Mouse (Mus musculus) embryonic facial prominence, embryonic 11.5 days (tissue): ENCODE data around the gene Lhpp. TPM values are rescaled to one million over a fixed set of nuclear protein-coding genes. Genes with fewer than 3 reads are reported as not detected.

Experiments
- ATAC-seq: fragments of 200-750 bp; cut with Nextera tagmentation; replicated peaks from 2 replicates; pipeline ENCODE4 v1.8.0; 2017; ENCODE audit warnings: low read depth; ENCODE audit not compliant: insufficient number of reproducible peaks, low FRiP score, low TSS enrichment
- DNase-seq: peaks from one replicate; pipeline ENCODE4 v3.0.0-alpha.2; 2015; ENCODE audit warnings: low spot score
- H3K27ac ChIP-seq: fragments of 300-500 bp; sonication (generic); replicated peaks from 2 replicates; pipeline ENCODE4 v1.5.1; 2014; ENCODE audit warnings: mild to moderate bottlenecking, low read depth, low read length, control low read depth
- H3K27me3 ChIP-seq: fragments of 300-500 bp; sonication (generic); 2 replicates; pipeline ENCODE4 v1.6.1; 2014; ENCODE audit warnings: mild to moderate bottlenecking, low read length, moderate library complexity, mixed read lengths; ENCODE audit not compliant: control insufficient read depth, insufficient read depth
- H3K36me3 ChIP-seq: fragments of 300-500 bp; sonication (generic); replicated peaks from 2 replicates; pipeline ENCODE4 v1.6.1; 2014; ENCODE audit warnings: low read depth, mild to moderate bottlenecking, low read length, moderate library complexity, mixed read lengths; ENCODE audit not compliant: control insufficient read depth, insufficient read depth
- H3K4me1 ChIP-seq: fragments of 300-500 bp; sonication (generic); 2 replicates; pipeline ENCODE4 v1.6.1; 2014; ENCODE audit warnings: low read length, mixed read lengths; ENCODE audit not compliant: control insufficient read depth, insufficient read depth
- H3K4me2 ChIP-seq: fragments of 300-500 bp; sonication (generic); 2 replicates; pipeline ENCODE4 v1.6.1; 2014; ENCODE audit warnings: low read depth, mild to moderate bottlenecking, control low read depth, low read length, moderate library complexity
- H3K4me3 ChIP-seq: fragments of 300-500 bp; sonication (generic); 2 replicates; pipeline ENCODE4 v1.5.1; 2014; ENCODE audit warnings: low read depth, low read length, control low read depth
- H3K9ac ChIP-seq: fragments of 300-500 bp; sonication (generic); replicated peaks from 2 replicates; pipeline ENCODE4 v1.6.1; 2014; ENCODE audit warnings: mild to moderate bottlenecking, control low read depth, low read length
- H3K9me3 ChIP-seq: fragments of 300-500 bp; sonication (generic); replicated peaks from 2 replicates; pipeline ENCODE4 v1.6.1; 2016; ENCODE audit warnings: mild to moderate bottlenecking, low read length, inconsistent platforms, mixed read lengths; ENCODE audit not compliant: control insufficient read depth
- whole genome bisulfite sequencing: fragments of 180-500 bp; shearing (Covaris S2); extraction: QIAGEN DNeasy Blood & Tissue Kit; methylation state at CpG from one replicate; pipeline ENCODE4 v1.1.7; 2014; 5-methylcytosine and 5-hydroxymethylcytosine counted together
- polyA plus RNA-seq: library from polyadenylated mRNA; unstranded; fragments of >200 nt; fragmentation: Nextera tagmentation; extraction: Ambion mirVana; gene quantifications from 2 replicates; pipeline ENCODE4 v1.2.1, GENCODE M21; 2014

Lhpp gene
- polyA plus RNA-seq, 1 experiment from 2014 or later: 15.5 TPM

DNA sequence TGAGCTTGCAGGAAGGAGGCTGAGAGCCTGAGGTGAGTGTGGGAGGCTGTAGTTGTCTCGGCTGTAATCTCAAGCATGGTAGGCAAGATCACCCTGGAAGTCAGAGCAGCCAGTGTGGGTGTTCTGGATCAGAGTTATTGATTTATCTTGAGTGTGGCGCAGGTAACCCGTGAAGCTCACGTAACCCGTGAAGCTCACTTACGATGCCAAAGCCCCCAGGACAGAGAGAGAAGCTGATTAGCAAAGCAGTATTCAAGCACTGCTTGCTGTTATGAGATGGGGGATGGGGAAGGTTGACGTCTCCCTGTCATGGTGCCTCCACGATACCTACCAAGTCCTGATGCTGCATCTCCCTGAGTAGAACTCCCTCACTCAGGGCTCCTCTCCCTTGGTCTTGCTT, 9.1 kb downstream of the Lhpp start:
- H3K9ac ChIP-seq: no peak overlapping the region
- H3K4me1 ChIP-seq: no peaks in the 10 kb centered on the region
- no peak overlapping the region for H3K4me3 ChIP-seq
- DNase-seq: no peak
- no peak for ATAC-seq
- WGBS: 93% methylated on average over 8 of the region's 8 CpGs
- H3K36me3 ChIP-seq: no peaks in the 10 kb centered on the region
- H3K9me3 ChIP-seq: no peaks in the 10 kb centered on the region
- no peak overlapping the region for H3K27ac ChIP-seq
- no peak overlapping the region for H3K4me2 ChIP-seq
- no peaks in the 10 kb centered on the region for H3K27me3 ChIP-seq

DNA sequence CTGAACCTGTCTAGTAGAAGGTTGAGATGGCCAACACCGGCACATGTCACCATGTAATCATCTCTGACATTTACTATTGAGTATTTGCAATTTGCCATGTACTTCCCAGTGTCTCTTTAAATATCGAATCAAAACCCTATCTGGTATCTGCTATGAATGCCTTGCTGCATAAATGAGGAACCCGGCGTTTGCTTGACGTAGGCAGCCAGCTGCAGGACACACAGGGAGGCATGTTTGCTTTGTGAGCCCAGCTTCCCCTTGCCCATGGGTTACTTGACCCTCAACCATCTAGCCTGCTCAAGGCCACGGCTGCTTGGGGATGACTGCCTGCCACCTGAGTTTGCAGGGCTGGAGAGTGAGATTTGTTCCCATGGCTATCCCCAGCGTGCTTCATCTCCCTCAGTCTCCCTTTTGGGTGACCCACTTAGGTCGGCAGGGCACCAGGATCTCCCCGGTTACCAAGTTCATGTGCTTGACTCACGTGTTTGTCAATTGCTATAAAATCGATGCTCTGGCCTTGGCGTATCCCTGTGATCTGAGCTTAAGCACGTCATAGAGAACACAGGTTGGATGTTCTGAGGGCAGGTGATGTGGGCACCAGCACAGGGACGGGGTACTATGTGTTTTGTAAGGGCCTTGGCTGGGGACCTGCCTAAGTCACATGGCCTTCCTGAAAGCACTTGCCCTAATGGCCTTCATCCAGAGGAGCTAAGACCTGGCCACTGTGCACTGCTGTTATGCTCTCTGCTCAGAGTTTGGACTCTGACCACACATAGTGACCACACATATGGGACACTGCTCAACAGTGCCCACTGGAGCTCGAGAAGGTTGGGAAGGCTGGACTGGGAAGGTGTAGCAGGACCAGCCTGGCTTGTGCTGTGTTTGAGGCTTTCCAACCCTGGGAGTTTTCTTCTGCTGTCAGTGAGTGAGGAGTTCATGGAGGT, 9.8 kb downstream of the Lhpp start:
- H3K9ac ChIP-seq: no peak overlapping the region
- no peak overlapping the region for H3K4me3 ChIP-seq
- H3K4me2 ChIP-seq: no peak overlapping the region
- no peaks in the 10 kb centered on the region for H3K4me1 ChIP-seq
- H3K27ac ChIP-seq: no peak overlapping the region
- DNase-seq (no peak), ATAC-seq (no peak)
- no peaks in the 10 kb centered on the region for H3K9me3 ChIP-seq
- H3K27me3 ChIP-seq: no peaks in the 10 kb centered on the region
- WGBS: 87% methylated on average over 15 of the region's 15 CpGs
- H3K36me3 ChIP-seq: no peaks in the 10 kb centered on the region

DNA sequence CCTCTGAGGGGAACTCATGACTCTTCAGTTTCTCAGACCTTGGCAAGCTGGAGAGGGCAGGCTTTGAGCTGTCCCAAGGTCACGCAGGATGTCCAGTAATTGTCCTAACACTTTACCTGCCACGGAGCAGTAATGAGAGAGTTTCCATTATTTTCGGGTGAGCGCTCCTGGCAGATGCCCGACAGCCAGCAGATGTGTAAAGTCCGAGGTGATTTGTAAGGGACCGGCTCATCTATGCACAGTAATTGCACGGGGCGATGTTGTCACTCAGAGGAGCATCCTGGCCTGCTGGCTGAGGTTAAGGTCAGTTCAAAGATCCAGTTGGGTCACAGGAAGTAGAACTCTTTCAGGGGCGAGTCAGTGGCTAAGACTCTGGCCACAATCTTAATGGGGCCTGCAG, 13.7 kb downstream of the Lhpp start:
- Histone ChIP-seq H3K36me3 (no peaks in the 10 kb centered on the region), H3K9ac (no peak overlapping the region), H3K27me3 (no peaks in the 10 kb centered on the region), H3K4me3 (no peak overlapping the region), H3K4me2 (no peak overlapping the region), H3K4me1 (no peaks in the 10 kb centered on the region), H3K27ac (no peak overlapping the region), H3K9me3 (no peaks in the 10 kb centered on the region)
- no peak for DNase-seq
- WGBS: 68% methylated on average over 10 of the region's 10 CpGs
- no peak for ATAC-seq

DNA sequence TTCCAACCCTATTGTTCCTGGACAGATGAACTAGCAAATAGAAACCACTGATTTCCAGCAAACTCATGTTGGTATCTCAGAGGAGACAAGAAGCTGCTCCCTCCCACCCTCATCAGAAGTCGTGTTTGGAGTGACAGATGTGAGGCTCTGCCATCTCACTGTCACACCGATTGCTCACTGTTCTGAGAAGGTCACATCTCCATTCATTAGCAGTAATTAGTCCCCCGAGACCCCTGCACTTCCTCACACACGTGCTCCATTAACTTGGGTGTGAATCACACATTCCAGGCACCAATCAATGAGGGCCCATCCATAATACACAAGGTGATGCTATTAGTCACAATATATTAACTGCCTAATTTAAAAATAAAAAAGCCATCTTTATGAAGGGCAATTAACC, 15.7 kb downstream of the Lhpp start:
- Histone ChIP-seq H3K4me3 (no peak overlapping the region), H3K27ac (no peak overlapping the region), H3K4me2 (no peak overlapping the region), H3K9me3 (no peaks in the 10 kb centered on the region), H3K36me3 (no peaks in the 10 kb centered on the region), H3K4me1 (no peaks in the 10 kb centered on the region), H3K9ac (no peak overlapping the region), H3K27me3 (no peaks in the 10 kb centered on the region)
- ATAC-seq (no peak), DNase-seq (no peak)
- WGBS: 60% methylated on average over 4 of the region's 4 CpGs

DNA sequence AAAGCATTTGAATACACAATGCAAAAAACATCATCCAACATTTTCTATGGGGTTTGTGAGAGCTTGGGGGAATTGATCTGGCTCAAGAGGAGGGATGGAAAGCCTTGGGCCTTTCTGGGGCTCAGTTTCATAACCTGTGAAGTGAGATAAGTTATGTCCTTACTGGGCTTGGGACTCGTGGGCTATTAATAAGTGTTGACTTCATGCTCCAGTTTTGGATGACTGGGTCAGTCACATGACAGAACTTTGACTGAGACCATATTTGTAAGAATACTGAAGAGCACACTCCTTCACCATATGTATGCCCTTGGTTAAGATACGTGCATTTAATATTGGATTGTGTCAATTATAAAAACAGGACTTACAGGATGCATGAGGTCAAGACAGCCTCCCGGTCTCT, 17.0 kb downstream of the Lhpp start:
- Histone ChIP-seq H3K9ac (no peak overlapping the region), H3K4me2 (no peak overlapping the region), H3K9me3 (no peaks in the 10 kb centered on the region), H3K27ac (no peak overlapping the region), H3K36me3 (no peaks in the 10 kb centered on the region), H3K27me3 (no peaks in the 10 kb centered on the region), H3K4me3 (no peak overlapping the region), H3K4me1 (no peaks in the 10 kb centered on the region)
- WGBS: 86% methylated on average over 3 of the region's 3 CpGs
- ATAC-seq (no peak), DNase-seq (no peak)

DNA sequence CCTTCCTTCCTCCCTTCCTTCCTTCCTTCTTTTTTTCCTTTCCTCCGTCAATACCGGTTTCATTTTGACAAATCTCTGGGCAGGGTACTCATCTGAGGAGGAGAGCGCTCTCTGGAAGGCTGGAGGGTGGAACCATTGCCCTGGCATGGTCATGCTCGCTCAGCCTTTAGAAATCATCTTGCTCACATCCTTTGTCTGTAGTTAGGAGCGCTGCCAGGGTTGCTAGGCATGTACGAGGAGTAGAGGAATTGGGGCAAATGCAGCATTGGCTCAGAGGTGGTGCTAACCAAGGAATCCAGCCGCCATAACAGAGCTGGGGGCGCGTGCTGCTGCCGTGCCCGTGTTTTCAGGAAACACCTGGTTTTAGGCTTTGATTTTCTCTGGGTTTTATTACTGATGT, 20.9 kb downstream of the Lhpp start:
- ATAC-seq: no peak
- Histone ChIP-seq H3K36me3 (no peaks in the 10 kb centered on the region), H3K4me2 (no peak overlapping the region), H3K9me3 (no peaks in the 10 kb centered on the region), H3K27me3 (no peaks in the 10 kb centered on the region; the same call in 1 of the 2 replicates), H3K27ac (no peak overlapping the region), H3K4me1 (no peaks in the 10 kb centered on the region), H3K4me3 (no peak overlapping the region), H3K9ac (no peak overlapping the region)
- no peak for DNase-seq
- 81% methylated on average over 11 of the region's 11 CpGs for WGBS

DNA sequence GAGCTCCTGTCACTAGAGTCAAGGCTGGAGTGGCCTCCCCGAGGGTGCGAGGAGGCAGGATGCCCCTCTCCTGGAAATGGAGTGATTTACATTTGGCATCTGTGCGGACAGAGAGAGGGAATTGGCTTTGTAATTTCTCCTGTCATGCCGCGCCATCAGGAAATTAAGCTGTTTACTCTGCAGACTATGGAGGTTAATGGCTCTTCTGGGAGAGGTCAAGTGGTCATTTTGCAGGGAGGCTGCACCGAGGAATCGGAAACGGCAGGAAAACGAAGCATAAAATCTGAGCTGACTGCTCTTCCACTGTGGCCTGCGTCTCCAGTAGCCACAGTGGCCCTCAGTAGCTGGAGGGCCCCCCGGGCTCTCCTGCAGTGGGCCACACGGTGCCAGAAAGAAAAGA, 26.9 kb downstream of the Lhpp start:
- no peaks in the 10 kb centered on the region for H3K4me1 ChIP-seq
- no peak for ATAC-seq
- H3K27ac ChIP-seq: no peak overlapping the region
- no peak overlapping the region for H3K9ac ChIP-seq
- H3K36me3 ChIP-seq: no peaks in the 10 kb centered on the region
- WGBS: 17% methylated on average over 12 of the region's 12 CpGs
- no peaks in the 10 kb centered on the region; the same call in 1 of the 2 replicates for H3K27me3 ChIP-seq
- H3K4me2 ChIP-seq: no peak overlapping the region
- no peak for DNase-seq
- no peaks in the 10 kb centered on the region for H3K9me3 ChIP-seq
- no peak overlapping the region for H3K4me3 ChIP-seq

DNA sequence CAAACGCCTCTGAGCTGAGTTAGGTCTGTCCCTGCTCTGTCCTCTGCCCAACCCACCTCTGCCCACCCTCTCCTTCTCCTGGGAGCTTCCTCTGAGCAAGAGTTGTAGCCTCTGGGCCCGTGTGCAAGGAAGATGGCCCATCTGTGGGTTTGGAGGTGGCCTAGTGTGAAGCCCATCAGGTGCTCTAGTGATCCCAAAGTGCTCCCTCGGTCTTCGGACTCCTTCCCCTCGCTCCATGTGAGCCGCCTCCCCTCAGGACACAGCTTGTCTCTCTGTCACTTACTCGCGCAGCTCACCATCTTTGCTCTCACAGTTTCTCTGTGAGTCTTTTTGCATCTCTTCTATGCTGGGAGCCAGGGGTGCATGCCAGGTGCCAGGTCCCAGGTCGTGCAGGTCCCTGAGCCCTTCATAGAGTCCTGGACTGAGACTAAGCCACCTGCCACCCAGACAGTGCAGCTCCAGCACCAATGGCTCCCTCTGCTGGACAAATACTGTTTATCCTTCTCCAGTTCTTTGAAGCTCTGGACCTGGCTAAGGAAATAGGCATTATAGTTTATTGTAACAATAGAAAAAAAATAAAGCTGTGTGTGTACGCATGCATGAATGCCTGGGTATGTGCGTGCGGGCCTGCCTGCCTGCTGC, 28.1 kb downstream of the Lhpp start:
- Histone ChIP-seq H3K4me1 (no peaks in the 10 kb centered on the region), H3K36me3 (no peaks in the 10 kb centered on the region)
- 55% methylated on average over 12 of the region's 12 CpGs for WGBS

More for the DNA sequence above, 28.1 kb downstream of the Lhpp start:
- Histone ChIP-seq H3K27me3 (no peaks in the 10 kb centered on the region; the same call in 1 of the 2 replicates), H3K4me2 (no peak overlapping the region), H3K9ac (no peak overlapping the region), H3K4me3 (no peak overlapping the region), H3K9me3 (no peaks in the 10 kb centered on the region), H3K27ac (no peak overlapping the region)
- ATAC-seq (peak; percentile 74), DNase-seq (peak; percentile 81)
